Mouse (Mus musculus): ENCODE data around the gene Opn4. TPM values are rescaled to one million over a fixed set of nuclear protein-coding genes. Genes with fewer than 3 reads are reported as not detected.

Gene Opn4
- polyA plus RNA-seq, 1 experiment from 2014 or later, result not detected

DNA sequence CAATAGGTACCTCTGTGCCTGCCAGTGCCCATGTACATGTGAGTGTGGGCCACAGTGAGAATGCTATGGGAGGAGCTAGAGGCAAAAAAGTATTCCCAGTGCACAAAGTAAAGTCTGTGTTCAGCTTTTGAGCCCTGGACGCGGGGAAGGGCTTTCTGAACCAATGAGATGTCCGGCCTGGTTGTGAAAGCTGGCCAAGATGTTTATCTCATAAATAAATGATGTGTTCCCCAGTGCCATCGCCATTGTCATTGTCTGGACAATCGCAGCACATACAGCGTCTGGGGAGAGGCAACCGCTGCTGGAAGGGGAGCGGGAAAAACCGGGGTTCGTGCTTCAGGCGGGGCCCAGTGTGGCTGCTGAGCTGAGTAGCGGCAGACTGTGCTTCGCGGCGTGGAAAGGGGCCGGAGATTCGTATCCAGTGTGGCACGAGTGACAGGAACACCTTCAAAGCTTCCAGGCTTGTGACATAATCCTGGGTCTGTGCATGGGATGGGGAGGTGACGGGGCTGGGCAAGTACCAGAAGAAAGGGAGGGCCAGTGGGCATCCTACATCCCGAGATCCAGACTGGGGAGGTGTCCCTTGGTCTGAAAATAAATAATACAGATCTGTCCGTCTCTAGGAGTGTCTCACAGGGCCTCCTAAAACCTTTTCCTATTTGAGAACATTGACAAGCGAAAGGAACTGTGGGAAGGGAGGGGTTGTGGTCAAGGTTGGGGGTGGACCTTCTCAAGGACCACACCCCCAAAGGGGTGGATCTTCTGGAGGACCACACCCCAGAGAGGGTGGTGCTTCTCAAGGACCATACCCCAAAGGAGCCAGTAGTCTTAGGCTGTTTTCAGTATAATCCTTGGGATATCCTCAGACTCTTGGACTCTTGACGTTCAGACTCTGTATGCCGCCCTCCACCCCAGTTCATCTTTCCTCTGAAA lies 8.9 kb downstream of the Opn4 start:
- H3K27me3 ChIP-seq (ENCODE audit: insufficient read depth, low read length), result no peaks in the 10 kb centered on the region
- H3K36me3 ChIP-seq (ENCODE audit: insufficient read depth), result no peaks in the 10 kb centered on the region
- no peak; the same call in 1 of the 2 replicates for ATAC-seq (ENCODE audit: insufficient read depth)
- H3K27ac ChIP-seq (ENCODE audit: low read depth), result no peak overlapping the region
- no peak overlapping the region for H3K4me2 ChIP-seq
- H3K9me3 ChIP-seq (ENCODE audit: low read depth, low read length), result no peaks in the 10 kb centered on the region
- no peak overlapping the region for H3K9ac ChIP-seq
- no peaks in the 10 kb centered on the region for H3K4me1 ChIP-seq (ENCODE audit: insufficient read depth)
- no peak for DNase-seq
- no peak overlapping the region for H3K4me3 ChIP-seq (ENCODE audit: low read depth, low read length)
- no peak for TF ChIP-seq CTCF (IDR thresholded peaks at IDR 0.05; ENCODE audit: low read depth)
- WGBS, result 49% methylated on average over 24 of the region's 24 CpGs

- no peak overlapping the region for H3K9ac ChIP-seq
- WGBS, result 86% methylated on average over 5 of the region's 5 CpGs
- ATAC-seq (ENCODE audit: insufficient read depth), result no peak
These were observed 9.8 kb downstream of the Opn4 start for GRCm38 (mm10) chr14:34590017-34590570.

DNA sequence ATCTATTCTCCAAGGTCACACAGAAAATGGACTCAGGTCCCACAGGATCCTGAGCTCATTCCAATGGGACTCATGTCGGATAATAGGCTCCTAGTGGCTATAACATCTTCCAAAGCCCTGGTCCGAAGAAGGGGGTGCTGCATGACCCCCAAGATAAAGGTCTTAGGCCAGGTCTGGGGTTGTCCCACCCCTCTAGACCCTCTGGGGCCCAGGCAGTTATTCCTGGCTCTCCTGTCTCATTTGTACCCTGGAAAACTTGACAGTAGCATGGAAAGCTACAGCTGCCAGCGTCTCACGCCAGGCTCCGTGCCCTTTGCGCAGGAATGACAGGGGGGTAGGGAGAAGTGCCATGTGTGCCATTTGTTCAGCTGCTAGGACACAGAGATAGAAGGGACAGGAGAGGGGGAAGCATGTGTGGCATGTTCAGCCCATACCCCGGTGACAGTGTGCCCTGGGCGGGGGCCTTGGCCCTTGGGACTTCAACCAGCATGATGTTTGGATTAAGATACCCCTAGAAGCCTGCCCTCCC lies 10.7 kb downstream of the Opn4 start:
- H3K27me3 ChIP-seq (ENCODE audit: insufficient read depth, low read length), result no peaks in the 10 kb centered on the region
- no peaks in the 10 kb centered on the region for H3K4me1 ChIP-seq (ENCODE audit: insufficient read depth)
- ATAC-seq (ENCODE audit: insufficient read depth) (no peak), DNase-seq (no peak)
- H3K36me3 ChIP-seq (ENCODE audit: insufficient read depth), result no peaks in the 10 kb centered on the region
- no peak overlapping the region for H3K4me2 ChIP-seq
- H3K4me3 ChIP-seq (ENCODE audit: low read depth, low read length), result no peak overlapping the region
- no peak overlapping the region for H3K27ac ChIP-seq (ENCODE audit: low read depth)
- WGBS, result 86% methylated on average over 8 of the region's 8 CpGs
- H3K9me3 ChIP-seq (ENCODE audit: low read depth, low read length), result no peaks in the 10 kb centered on the region
- TF ChIP-seq CTCF (IDR thresholded peaks at IDR 0.05; ENCODE audit: low read depth), result no peak
- no peak overlapping the region for H3K9ac ChIP-seq

More at GRCm38 (mm10) chr14:34590017-34590570, 9.8 kb downstream of the Opn4 start:
- Histone ChIP-seq H3K4me3 (ENCODE audit: low read depth, low read length) (no peak overlapping the region), H3K36me3 (ENCODE audit: insufficient read depth) (no peaks in the 10 kb centered on the region), H3K4me1 (ENCODE audit: insufficient read depth) (no peaks in the 10 kb centered on the region), H3K27me3 (ENCODE audit: insufficient read depth, low read length) (no peaks in the 10 kb centered on the region), H3K27ac (ENCODE audit: low read depth) (no peak overlapping the region), H3K9me3 (ENCODE audit: low read depth, low read length) (no peaks in the 10 kb centered on the region), H3K4me2 (no peak overlapping the region)
- no peak for TF ChIP-seq CTCF (IDR thresholded peaks at IDR 0.05; ENCODE audit: low read depth)
- DNase-seq, result no peak

DNA sequence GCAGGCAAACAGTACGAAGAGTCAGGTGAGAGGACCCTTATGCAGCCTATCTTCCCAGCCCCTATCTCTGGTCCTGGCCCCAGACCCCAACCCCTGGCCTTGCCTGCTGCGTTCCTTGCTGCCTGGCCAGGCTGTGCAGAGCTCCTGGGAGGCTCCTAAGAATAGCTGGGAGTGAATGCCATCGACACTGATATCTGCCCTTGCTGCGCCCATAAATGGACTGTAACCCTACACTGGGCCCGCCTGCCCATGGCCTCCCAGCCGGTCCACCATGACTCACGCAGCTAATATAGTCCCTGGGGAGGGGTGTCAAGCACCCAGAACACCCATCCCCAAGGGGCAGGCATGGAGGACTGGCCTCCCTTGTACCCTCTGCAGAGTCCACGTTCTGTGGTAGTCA lies 11.4 kb downstream of the Opn4 start, which contains the start of gene Ldb3:
TSS of gene Ldb3 (minus strand) at position 185 of the 400 bp plus-strand sequence.
- H3K4me2 ChIP-seq, result no peak within 1 kb of the TSS
- H3K4me1 ChIP-seq (ENCODE audit: insufficient read depth), result no peaks in the 10 kb centered on the region
- DNase-seq, result no peak
- ATAC-seq (ENCODE audit: insufficient read depth), result peak; percentile 12; the same call in 1 of the 2 replicates
- 47% methylated on average over 8 of the region's 8 CpGs for WGBS
- no peaks in the 10 kb centered on the region for H3K9me3 ChIP-seq (ENCODE audit: low read depth, low read length)
- H3K27ac ChIP-seq (ENCODE audit: low read depth), result no peak within 1 kb of the TSS
- no peak within 1 kb of the TSS for H3K9ac ChIP-seq
- no peaks in the 10 kb centered on the region for H3K27me3 ChIP-seq (ENCODE audit: insufficient read depth, low read length)
- H3K4me3 ChIP-seq (ENCODE audit: low read depth, low read length), result no peak within 1 kb of the TSS; the same call in 1 of the 2 replicates
- no peaks in the 10 kb centered on the region for H3K36me3 ChIP-seq (ENCODE audit: insufficient read depth)
- no peak for TF ChIP-seq CTCF (IDR thresholded peaks at IDR 0.05; ENCODE audit: low read depth)

DNA sequence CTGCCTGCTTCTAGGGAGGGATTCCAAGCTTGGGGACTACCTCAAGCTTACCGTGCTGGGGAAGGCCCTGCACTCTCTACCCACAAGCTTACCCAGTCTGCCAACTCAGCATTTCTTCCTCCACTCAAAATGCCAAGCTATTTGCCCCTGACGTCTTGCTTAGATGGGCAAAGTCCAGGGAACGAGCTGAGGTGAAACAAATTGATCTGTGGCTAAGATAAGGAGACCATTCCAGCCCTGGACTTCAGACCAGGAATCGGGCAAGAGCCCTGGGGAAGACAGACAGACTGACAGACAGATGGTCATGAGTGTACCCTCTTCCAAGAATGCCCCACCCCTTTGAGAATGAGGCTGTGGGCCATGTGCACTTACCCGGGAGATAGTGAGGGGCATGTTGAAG lies 11.9 kb downstream of the Opn4 start:
- WGBS, result 57% methylated on average over 5 of the region's 5 CpGs
- Histone ChIP-seq H3K27ac (ENCODE audit: low read depth) (no peak overlapping the region), H3K36me3 (ENCODE audit: insufficient read depth) (no peaks in the 10 kb centered on the region), H3K27me3 (ENCODE audit: insufficient read depth, low read length) (no peaks in the 10 kb centered on the region), H3K9me3 (ENCODE audit: low read depth, low read length) (no peaks in the 10 kb centered on the region), H3K4me1 (ENCODE audit: insufficient read depth) (no peaks in the 10 kb centered on the region), H3K4me3 (ENCODE audit: low read depth, low read length) (no peak overlapping the region; the same call in 1 of the 2 replicates), H3K4me2 (no peak overlapping the region), H3K9ac (no peak overlapping the region)
- DNase-seq (no peak), ATAC-seq (ENCODE audit: insufficient read depth) (no peak)
- no peak for TF ChIP-seq CTCF (IDR thresholded peaks at IDR 0.05; ENCODE audit: low read depth)

DNA sequence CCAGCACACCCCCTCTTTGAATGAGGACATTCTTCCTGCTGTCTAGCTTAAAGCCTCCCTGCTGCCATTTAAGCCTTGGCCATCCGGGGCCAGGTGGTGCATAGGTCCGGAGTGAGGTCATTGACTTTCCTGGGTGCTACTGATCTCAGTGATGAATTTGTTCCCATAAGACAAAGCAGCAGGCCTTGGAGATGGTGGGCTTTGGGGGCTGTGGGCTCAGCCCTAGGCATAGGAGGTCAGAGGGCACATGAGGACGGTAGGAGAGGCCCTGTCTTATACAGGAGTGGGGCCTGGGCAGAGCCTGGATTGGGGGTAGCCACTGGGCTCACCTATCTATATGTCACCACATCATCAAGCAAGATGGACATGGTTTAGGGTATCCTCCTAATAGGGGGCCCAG lies 13.1 kb downstream of the Opn4 start:
- no peaks in the 10 kb centered on the region for H3K9me3 ChIP-seq (ENCODE audit: low read depth, low read length)
- DNase-seq (no peak), ATAC-seq (ENCODE audit: insufficient read depth) (no peak)
- H3K4me1 ChIP-seq (ENCODE audit: insufficient read depth), result no peaks in the 10 kb centered on the region
- no peaks in the 10 kb centered on the region for H3K27me3 ChIP-seq (ENCODE audit: insufficient read depth, low read length)
- WGBS, result 64% methylated on average over 3 of the region's 3 CpGs
- no peak for TF ChIP-seq CTCF (IDR thresholded peaks at IDR 0.05; ENCODE audit: low read depth)
- no peak overlapping the region for H3K4me3 ChIP-seq (ENCODE audit: low read depth, low read length)
- H3K4me2 ChIP-seq, result no peak overlapping the region
- H3K27ac ChIP-seq (ENCODE audit: low read depth), result no peak overlapping the region
- H3K9ac ChIP-seq, result no peak overlapping the region
- no peaks in the 10 kb centered on the region for H3K36me3 ChIP-seq (ENCODE audit: insufficient read depth)

Measured in lung, embryonic 14.5 days (tissue).